ENCODE assay signal across 8 mouse cellular contexts in genomic region chr11:59837789-59838188, GRCm38 (mm10). TPM values are rescaled to one million over a fixed set of nuclear protein-coding genes. Genes with fewer than 3 reads are reported as not detected.
DNase-seq lines count a peak whose midpoint lies in the region; ATAC-seq and TF ChIP-seq lines count a peak whose summit lies in the region.
"Not testable (repeated sequence)": the region's sequence is repeated elsewhere in the genome, so short reads cannot be mapped to it uniquely, and the experiment has no call there.

No protein-coding gene starts in this region.

- peak overlapping the region; percentile 72; the same call in 1 of the 2 replicates for H3K4me2 ChIP-seq in heart, embryonic 12.5 days
- peak overlapping the region; percentile 63; the same call in 1 of the 2 replicates for H3K4me2 ChIP-seq in hindbrain, embryonic 15.5 days
- peak overlapping the region; percentile 57; the same call in 1 of the 2 replicates for H3K4me2 ChIP-seq in kidney, postnatal 0 days (ENCODE audit: low read length)
- peak overlapping the region; percentile 79 for H3K4me2 ChIP-seq in liver, embryonic 13.5 days
- H3K4me2 ChIP-seq in neural tube, embryonic 13.5 days = peak overlapping the region; percentile 76

- not testable (repeated sequence) for TF ChIP-seq CTCF in G1E (IDR thresholded peaks at IDR 0.05; ENCODE audit: low read depth, low read length); kidney, postnatal 0 days (IDR thresholded peaks at IDR 0.05; ENCODE audit: low read depth)

- 100% methylated on average over 1 of the region's 1 CpGs for WGBS in forebrain, embryonic 10.5 days
- WGBS in heart, embryonic 12.5 days = no CpG with 5 or more reads among the region's 1 CpGs
- WGBS in hindbrain, embryonic 15.5 days = no CpG with 5 or more reads among the region's 1 CpGs
- no CpG with 5 or more reads among the region's 1 CpGs for WGBS in kidney, postnatal 0 days
- no CpG with 5 or more reads among the region's 1 CpGs for WGBS in liver, embryonic 13.5 days (ENCODE audit: insufficient replicate concordance)
- no CpG with 5 or more reads among the region's 1 CpGs for WGBS in neural tube, embryonic 13.5 days

- H3K9me3 ChIP-seq in G1E (replicated peaks); forebrain, embryonic 10.5 days; heart, embryonic 12.5 days (replicated peaks); hindbrain, embryonic 15.5 days; kidney, postnatal 0 days (replicated peaks; ENCODE audit: low read length); liver, embryonic 13.5 days (replicated peaks); megakaryocyte, embryonic 14.5 days; neural tube, embryonic 13.5 days: not testable (repeated sequence)

- not testable (repeated sequence) for ATAC-seq in G1E (ENCODE audit: extremely low read depth, insufficient number of reproducible peaks, low FRiP score, poor library complexity, severe bottlenecking); heart, embryonic 12.5 days (ENCODE audit: insufficient number of reproducible peaks, low FRiP score); hindbrain, embryonic 15.5 days (ENCODE audit: low FRiP score, low read depth); kidney, postnatal 0 days (replicated peaks; ENCODE audit: low FRiP score, low read depth); liver, embryonic 13.5 days (ENCODE audit: low read depth); neural tube, embryonic 13.5 days (ENCODE audit: low read depth)

- not testable (repeated sequence) for H3K27me3 ChIP-seq in G1E (ENCODE audit: insufficient read depth, low read length); forebrain, embryonic 10.5 days (ENCODE audit: poor library complexity, severe bottlenecking); heart, embryonic 12.5 days (replicated peaks); hindbrain, embryonic 15.5 days; kidney, postnatal 0 days (ENCODE audit: insufficient read depth, low read length); liver, embryonic 13.5 days; megakaryocyte, embryonic 14.5 days (replicated peaks); neural tube, embryonic 13.5 days

- H3K27ac ChIP-seq in forebrain, embryonic 10.5 days; heart, embryonic 12.5 days (ENCODE audit: poor library complexity, severe bottlenecking); hindbrain, embryonic 15.5 days (replicated peaks); kidney, postnatal 0 days; liver, embryonic 13.5 days; neural tube, embryonic 13.5 days (replicated peaks): not testable (repeated sequence)

- peaks cover 36% of the 10 kb centered on the region for H3K4me1 ChIP-seq in G1E (ENCODE audit: insufficient read depth, low read depth, low read length)
- peaks cover 19% of the 10 kb centered on the region for H3K4me1 ChIP-seq in forebrain, embryonic 10.5 days
- peaks cover 18% of the 10 kb centered on the region for H3K4me1 ChIP-seq in heart, embryonic 12.5 days (replicated peaks)
- peaks cover 23% of the 10 kb centered on the region for H3K4me1 ChIP-seq in hindbrain, embryonic 15.5 days (replicated peaks)
- peaks cover 14% of the 10 kb centered on the region for H3K4me1 ChIP-seq in kidney, postnatal 0 days (replicated peaks; ENCODE audit: insufficient read depth, low read length)
- peaks cover 36% of the 10 kb centered on the region for H3K4me1 ChIP-seq in liver, embryonic 13.5 days (replicated peaks)
- H3K4me1 ChIP-seq in megakaryocyte, embryonic 14.5 days = peaks cover 51% of the 10 kb centered on the region
- H3K4me1 ChIP-seq in neural tube, embryonic 13.5 days (replicated peaks) = peaks cover 28% of the 10 kb centered on the region

- H3K4me3 ChIP-seq in G1E (ENCODE audit: low read depth, low read length) = peak overlapping the region; percentile 96; the same call in 1 of the 2 replicates
- peak overlapping the region; percentile 93 for H3K4me3 ChIP-seq in forebrain, embryonic 10.5 days
- H3K4me3 ChIP-seq in heart, embryonic 12.5 days; kidney, postnatal 0 days (replicated peaks; ENCODE audit: low read depth, low read length): not testable (repeated sequence)
- H3K4me3 ChIP-seq in hindbrain, embryonic 15.5 days = 0 out of 2 replicates have a peak overlapping the region, but pooled peaks have one; percentile 100
- H3K4me3 ChIP-seq in liver, embryonic 13.5 days (replicated peaks) = peak overlapping the region; percentile 96
- H3K4me3 ChIP-seq in megakaryocyte, embryonic 14.5 days (replicated peaks) = peak overlapping the region; percentile 100
- H3K4me3 ChIP-seq in neural tube, embryonic 13.5 days = peak overlapping the region; percentile 72

- H3K9ac ChIP-seq in heart, embryonic 12.5 days = 0 out of 2 replicates have a peak overlapping the region, but pooled peaks have one; percentile 92
- H3K9ac ChIP-seq in hindbrain, embryonic 15.5 days; kidney, postnatal 0 days (ENCODE audit: low read depth, low read length): not testable (repeated sequence)
- peak overlapping the region; percentile 94 for H3K9ac ChIP-seq in liver, embryonic 13.5 days
- peak overlapping the region; percentile 87; the same call in 1 of the 2 replicates for H3K9ac ChIP-seq in neural tube, embryonic 13.5 days

- H3K36me3 ChIP-seq in G1E (replicated peaks) = peaks cover 73% of the 10 kb centered on the region
- H3K36me3 ChIP-seq in forebrain, embryonic 10.5 days (replicated peaks) = peaks cover 53% of the 10 kb centered on the region
- H3K36me3 ChIP-seq in heart, embryonic 12.5 days = peaks cover 34% of the 10 kb centered on the region
- peaks cover 25% of the 10 kb centered on the region for H3K36me3 ChIP-seq in hindbrain, embryonic 15.5 days
- H3K36me3 ChIP-seq in kidney, postnatal 0 days (ENCODE audit: insufficient read depth, low read length) = peaks cover 20% of the 10 kb centered on the region
- H3K36me3 ChIP-seq in liver, embryonic 13.5 days = peaks cover 45% of the 10 kb centered on the region
- peaks cover 63% of the 10 kb centered on the region for H3K36me3 ChIP-seq in megakaryocyte, embryonic 14.5 days (replicated peaks; ENCODE audit: low read length)
- H3K36me3 ChIP-seq in neural tube, embryonic 13.5 days = peaks cover 37% of the 10 kb centered on the region

- not testable (repeated sequence) for DNase-seq in G1E (ENCODE audit: low spot score); forebrain, embryonic 10.5 days (ENCODE audit: extremely low spot score, low spot score); kidney, postnatal 0 days (ENCODE audit: low spot score); liver, embryonic 13.5 days

RNA-seq across cellular contexts. Expression of gene Nt5m, which starts 1.5 kb away (rescaled TPM):
- total RNA-seq in G1E (2014; fragmentation: Nextera tagmentation) = 14.0 and 15.7 TPM in 2 replicates
- total RNA-seq in G1E (2017) = 19.3 and 20.2 TPM in 2 replicates
- 11.7 and 14.0 TPM in 2 replicates for polyA plus RNA-seq in G1E (2012)
- 33.6 and 38.8 TPM in 2 replicates for polyA plus RNA-seq in forebrain, embryonic 10.5 days (2016; fragmentation: Nextera tagmentation; extraction: Ambion mirVana)
- 35.7 and 36.2 TPM in 2 replicates for polyA plus RNA-seq in heart, embryonic 12.5 days (2016; fragmentation: Nextera tagmentation; extraction: Ambion mirVana)
- polyA plus RNA-seq in hindbrain, embryonic 15.5 days (2015; fragmentation: Nextera tagmentation; extraction: Ambion mirVana) = 70.3 and 74.8 TPM in 2 replicates
- polyA plus RNA-seq in kidney, postnatal 0 days (2015; fragmentation: Nextera tagmentation; extraction: Ambion mirVana) = 41.1 and 42.4 TPM in 2 replicates
- polyA plus RNA-seq in liver, embryonic 13.5 days (2015; fragmentation: Nextera tagmentation; extraction: Ambion mirVana) = 13.6 and 14.4 TPM in 2 replicates
- 42.2 and 46.8 TPM in 2 replicates for polyA plus RNA-seq in megakaryocyte, embryonic 14.5 days (2012; ENCODE audit: insufficient read depth, low replicate concordance)
- 63.8 and 70.7 TPM in 2 replicates for polyA plus RNA-seq in neural tube, embryonic 13.5 days (2015; fragmentation: Nextera tagmentation; extraction: Ambion mirVana)

RNA-seq across cellular contexts. Expression of gene Cops3, which starts 1.8 kb away (rescaled TPM):
- total RNA-seq in G1E (2014; fragmentation: Nextera tagmentation) = 157 and 165 TPM in 2 replicates
- total RNA-seq in G1E (2017) = 231 and 247 TPM in 2 replicates
- polyA plus RNA-seq in G1E (2012) = 15.2 and 20.8 TPM in 2 replicates
- polyA plus RNA-seq in forebrain, embryonic 10.5 days (2016; fragmentation: Nextera tagmentation; extraction: Ambion mirVana) = 256 and 258 TPM in 2 replicates
- polyA plus RNA-seq in heart, embryonic 12.5 days (2016; fragmentation: Nextera tagmentation; extraction: Ambion mirVana) = 158 and 163 TPM in 2 replicates
- 183 and 185 TPM in 2 replicates for polyA plus RNA-seq in hindbrain, embryonic 15.5 days (2015; fragmentation: Nextera tagmentation; extraction: Ambion mirVana)
- polyA plus RNA-seq in kidney, postnatal 0 days (2015; fragmentation: Nextera tagmentation; extraction: Ambion mirVana) = 144 and 156 TPM in 2 replicates
- polyA plus RNA-seq in liver, embryonic 13.5 days (2015; fragmentation: Nextera tagmentation; extraction: Ambion mirVana) = 127 and 141 TPM in 2 replicates
- 9.1 and 21.7 TPM in 2 replicates for polyA plus RNA-seq in megakaryocyte, embryonic 14.5 days (2012; ENCODE audit: insufficient read depth, low replicate concordance)
- 219 and 243 TPM in 2 replicates for polyA plus RNA-seq in neural tube, embryonic 13.5 days (2015; fragmentation: Nextera tagmentation; extraction: Ambion mirVana)

RNA-seq across cellular contexts. Expression of gene Flcn, which starts 28.0 kb away (rescaled TPM):
- 40.0 and 54.7 TPM in 2 replicates for total RNA-seq in G1E (2014; fragmentation: Nextera tagmentation)
- total RNA-seq in G1E (2017) = 60.9 and 69.8 TPM in 2 replicates
- 31.2 and 34.9 TPM in 2 replicates for polyA plus RNA-seq in G1E (2012)
- polyA plus RNA-seq in forebrain, embryonic 10.5 days (2016; fragmentation: Nextera tagmentation; extraction: Ambion mirVana) = 30.9 and 35.4 TPM in 2 replicates
- polyA plus RNA-seq in heart, embryonic 12.5 days (2016; fragmentation: Nextera tagmentation; extraction: Ambion mirVana) = 25.1 and 26.5 TPM in 2 replicates
- polyA plus RNA-seq in hindbrain, embryonic 15.5 days (2015; fragmentation: Nextera tagmentation; extraction: Ambion mirVana) = 42.4 and 44.8 TPM in 2 replicates
- 30.6 and 31.7 TPM in 2 replicates for polyA plus RNA-seq in kidney, postnatal 0 days (2015; fragmentation: Nextera tagmentation; extraction: Ambion mirVana)
- polyA plus RNA-seq in liver, embryonic 13.5 days (2015; fragmentation: Nextera tagmentation; extraction: Ambion mirVana) = 14.0 and 15.6 TPM in 2 replicates
- polyA plus RNA-seq in megakaryocyte, embryonic 14.5 days (2012; ENCODE audit: insufficient read depth, low replicate concordance) = 12.2 and 19.0 TPM in 2 replicates
- 35.0 and 35.9 TPM in 2 replicates for polyA plus RNA-seq in neural tube, embryonic 13.5 days (2015; fragmentation: Nextera tagmentation; extraction: Ambion mirVana)

RNA-seq across cellular contexts. Expression of gene Pld6, which starts 50.3 kb away (rescaled TPM):
- total RNA-seq in G1E (2014; fragmentation: Nextera tagmentation) = not detected in 2 replicates
- not detected in 2 replicates for total RNA-seq in G1E (2017)
- not detected in 2 replicates for polyA plus RNA-seq in G1E (2012)
- polyA plus RNA-seq in forebrain, embryonic 10.5 days (2016; fragmentation: Nextera tagmentation; extraction: Ambion mirVana) = 3.8 TPM in 2 replicates
- polyA plus RNA-seq in heart, embryonic 12.5 days (2016; fragmentation: Nextera tagmentation; extraction: Ambion mirVana) = 3.9 and 4.6 TPM in 2 replicates
- polyA plus RNA-seq in hindbrain, embryonic 15.5 days (2015; fragmentation: Nextera tagmentation; extraction: Ambion mirVana) = 15.1 and 16.4 TPM in 2 replicates
- polyA plus RNA-seq in kidney, postnatal 0 days (2015; fragmentation: Nextera tagmentation; extraction: Ambion mirVana) = 2.9 and 3.1 TPM in 2 replicates
- polyA plus RNA-seq in liver, embryonic 13.5 days (2015; fragmentation: Nextera tagmentation; extraction: Ambion mirVana) = 2.8 TPM in 2 replicates
- 0.43 TPM in 1 of 2 replicates, not detected in the other for polyA plus RNA-seq in megakaryocyte, embryonic 14.5 days (2012; ENCODE audit: insufficient read depth, low replicate concordance)
- 3.4 and 4.1 TPM in 2 replicates for polyA plus RNA-seq in neural tube, embryonic 13.5 days (2015; fragmentation: Nextera tagmentation; extraction: Ambion mirVana)
